Mouse (Mus musculus) adrenal gland, postnatal 10 days (tissue): ENCODE data around the gene Esrp2. TPM values are rescaled to one million over a fixed set of nuclear protein-coding genes. Genes with fewer than 3 reads are reported as not detected.

Source experiments
- DNase-seq: peaks from one replicate; pipeline ENCODE4 v3.0.0; 2021; ENCODE audit warnings: mixed read lengths
- total RNA-seq, 2 experiments: library from RNA; stranded (reverse); gene quantifications; 2 replicates each; pipeline ENCODE4 v1.2.3; 2021

The Esrp2 gene
- total RNA-seq, 2 experiments from 2014 or later: 14.8 to 15.4 TPM

DNA sequence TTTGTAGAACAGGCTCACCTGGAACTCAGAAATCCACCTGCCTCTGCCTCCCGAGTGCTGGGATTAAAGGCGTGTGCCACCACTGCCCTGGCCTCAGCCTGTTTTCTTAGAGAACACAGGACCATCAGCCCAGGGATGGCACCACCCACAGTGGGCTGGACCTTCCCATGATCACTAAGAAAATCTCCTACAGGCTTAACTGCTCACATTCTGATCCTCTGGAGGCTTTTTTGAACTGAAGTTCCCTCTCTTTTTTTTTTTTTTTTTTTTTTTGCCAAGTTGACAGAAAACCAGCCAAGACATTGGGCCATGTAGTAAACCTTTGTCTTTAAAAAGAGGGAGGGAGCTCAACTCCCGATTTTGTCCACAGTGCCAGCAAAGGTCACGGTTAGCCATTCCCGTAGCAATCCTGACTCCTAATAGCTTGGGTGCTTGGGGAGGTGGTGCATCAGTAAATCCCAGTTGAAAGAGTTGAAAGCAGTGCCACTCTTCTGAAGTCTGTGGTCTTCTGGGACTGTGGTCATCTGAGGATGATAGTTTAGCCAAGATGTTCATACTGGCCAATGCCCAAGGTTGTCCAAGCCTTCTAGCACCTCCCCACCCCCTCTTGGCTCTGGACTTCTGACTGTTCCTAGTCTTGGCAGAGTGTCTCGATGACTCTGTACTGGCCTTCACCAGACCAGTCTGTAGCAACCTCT, 11.2 kb upstream of the Esrp2 start:
- peak; percentile 84 for DNase-seq

DNA sequence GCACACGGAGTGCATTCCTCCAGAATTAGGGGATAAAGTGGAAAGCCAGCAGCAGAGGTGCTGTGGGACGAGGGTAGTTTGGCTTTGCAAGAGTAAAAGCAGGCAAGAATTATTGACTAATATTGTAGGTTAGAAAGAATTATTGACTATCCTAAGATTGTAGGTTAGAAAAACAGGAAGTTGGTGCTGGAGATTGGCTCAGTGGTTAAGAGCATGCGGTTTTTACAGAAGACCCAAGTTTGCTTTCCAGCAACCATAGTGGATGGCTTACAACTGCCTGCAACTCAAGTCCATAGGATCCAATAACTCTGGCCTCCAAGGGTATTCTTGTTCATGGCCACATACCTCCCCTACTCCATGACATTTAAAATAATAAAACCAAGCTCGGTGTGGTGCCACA, 9.2 kb upstream of the Esrp2 start:
- DNase-seq: no peak

DNA sequence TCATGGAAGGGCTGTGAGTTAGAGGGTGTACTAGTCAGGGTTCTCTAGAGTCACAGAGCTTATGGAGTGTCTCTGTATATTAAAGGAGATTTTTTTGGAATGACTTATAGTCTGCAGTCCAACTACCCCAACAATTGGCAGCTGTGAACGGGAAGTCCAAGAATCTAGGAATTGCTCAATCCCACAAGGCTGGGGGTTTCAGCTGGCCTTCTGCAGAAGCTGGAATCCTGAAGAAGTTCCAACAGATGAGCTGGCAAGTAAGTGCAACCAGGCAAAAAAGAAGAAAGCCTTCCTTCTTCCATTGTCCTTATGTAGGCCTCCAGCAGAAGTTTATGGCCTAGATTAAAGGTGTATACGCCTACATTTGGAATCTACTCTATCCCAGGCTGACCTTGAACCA, 8.6 kb upstream of the Esrp2 start:
- DNase-seq: no peak

- DNase-seq: peak; percentile 90
These were observed 4.0 kb upstream of the Esrp2 start for GRCm38 (mm10) chr8:106140769-106141168.

DNA sequence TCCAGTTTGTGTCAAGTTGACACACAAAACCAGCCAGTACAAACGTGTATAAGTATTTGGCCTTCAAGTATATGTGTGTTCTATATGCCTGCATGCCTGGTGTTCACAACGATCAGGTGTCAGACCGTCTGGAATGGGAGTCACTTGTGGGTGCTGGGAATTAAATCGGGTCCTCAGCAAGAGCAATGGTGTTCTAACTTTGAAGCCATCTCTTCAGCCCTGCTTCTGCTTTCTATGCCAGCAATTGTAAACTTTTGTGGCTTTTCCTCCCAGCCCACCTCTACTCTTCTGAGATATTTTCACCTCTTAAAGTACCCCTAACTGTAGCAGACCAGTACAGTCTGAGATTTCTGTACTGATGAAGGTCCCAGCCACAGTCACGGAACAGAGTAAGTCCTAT, 3.4 kb upstream of the Esrp2 start:
- DNase-seq: no peak

- DNase-seq: no peak
These were observed 1.8 kb upstream of the Esrp2 start for GRCm38 (mm10) chr8:106138616-106139015.

DNA sequence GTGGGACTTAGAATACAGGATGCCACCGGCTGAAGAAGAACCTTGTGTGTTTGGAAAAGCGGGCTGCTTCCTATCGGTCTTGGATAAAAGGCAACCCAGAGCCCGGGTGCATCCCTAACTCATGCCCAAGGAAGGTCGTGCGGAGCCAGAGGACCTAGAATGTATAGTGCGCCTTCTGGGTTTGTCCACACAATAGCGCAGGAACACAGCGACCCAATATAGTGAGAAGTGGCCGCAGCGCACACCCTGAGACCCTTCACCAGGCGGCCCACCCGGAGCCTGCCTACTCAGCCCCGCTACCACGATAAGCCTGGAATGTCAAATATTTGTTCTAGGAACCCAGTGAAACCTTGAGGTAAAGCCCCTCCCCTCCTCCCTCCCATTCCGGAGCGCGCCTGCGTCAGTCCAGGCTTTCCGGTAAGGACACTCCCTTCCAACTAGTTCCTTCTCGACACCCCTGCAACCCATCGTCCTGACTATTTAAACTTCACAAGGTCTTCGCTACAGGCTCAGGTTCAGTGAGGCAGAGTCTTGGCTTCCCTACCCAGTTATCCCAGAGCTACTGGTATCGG, 1.2 kb upstream of the Esrp2 start:
- DNase-seq: peak; percentile 84

DNA sequence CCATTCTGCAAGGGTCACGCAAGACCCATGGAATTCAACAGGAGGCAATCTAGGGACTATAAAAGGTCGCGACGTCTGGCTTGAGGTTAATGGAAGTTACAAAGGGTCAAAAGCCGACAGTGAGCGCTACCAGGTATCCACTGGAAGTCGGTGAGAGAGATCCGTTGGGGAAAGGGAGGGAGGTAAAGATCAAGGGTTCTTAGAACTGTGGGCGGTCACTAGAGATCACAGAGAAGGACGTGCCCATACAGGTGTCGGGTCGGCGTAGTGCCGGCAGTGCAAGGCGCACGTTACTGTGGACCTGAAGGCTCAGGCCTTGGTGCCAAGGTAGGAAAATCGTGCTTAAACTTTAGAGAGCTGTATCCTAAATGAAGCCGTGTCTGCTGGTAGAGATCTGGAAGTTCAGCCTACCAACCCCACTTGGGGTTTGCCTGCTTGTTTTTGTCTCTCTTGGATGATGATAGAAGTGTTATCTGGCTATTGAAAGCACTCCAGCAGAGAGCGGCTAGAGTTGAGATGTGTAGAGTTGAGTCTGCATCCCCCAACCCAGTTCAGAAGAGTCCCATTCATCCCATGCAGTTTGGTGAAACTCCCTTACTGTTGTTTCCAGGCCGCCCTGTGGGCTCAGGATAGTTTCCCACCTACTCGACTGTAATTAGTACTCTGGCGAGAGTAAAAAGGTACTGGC, 588 bp upstream of the Esrp2 start:
- DNase-seq: no peak

- DNase-seq: no peak
These were observed 1.1 kb downstream of the Esrp2 start for GRCm38 (mm10) chr8:106135672-106136071.

DNA sequence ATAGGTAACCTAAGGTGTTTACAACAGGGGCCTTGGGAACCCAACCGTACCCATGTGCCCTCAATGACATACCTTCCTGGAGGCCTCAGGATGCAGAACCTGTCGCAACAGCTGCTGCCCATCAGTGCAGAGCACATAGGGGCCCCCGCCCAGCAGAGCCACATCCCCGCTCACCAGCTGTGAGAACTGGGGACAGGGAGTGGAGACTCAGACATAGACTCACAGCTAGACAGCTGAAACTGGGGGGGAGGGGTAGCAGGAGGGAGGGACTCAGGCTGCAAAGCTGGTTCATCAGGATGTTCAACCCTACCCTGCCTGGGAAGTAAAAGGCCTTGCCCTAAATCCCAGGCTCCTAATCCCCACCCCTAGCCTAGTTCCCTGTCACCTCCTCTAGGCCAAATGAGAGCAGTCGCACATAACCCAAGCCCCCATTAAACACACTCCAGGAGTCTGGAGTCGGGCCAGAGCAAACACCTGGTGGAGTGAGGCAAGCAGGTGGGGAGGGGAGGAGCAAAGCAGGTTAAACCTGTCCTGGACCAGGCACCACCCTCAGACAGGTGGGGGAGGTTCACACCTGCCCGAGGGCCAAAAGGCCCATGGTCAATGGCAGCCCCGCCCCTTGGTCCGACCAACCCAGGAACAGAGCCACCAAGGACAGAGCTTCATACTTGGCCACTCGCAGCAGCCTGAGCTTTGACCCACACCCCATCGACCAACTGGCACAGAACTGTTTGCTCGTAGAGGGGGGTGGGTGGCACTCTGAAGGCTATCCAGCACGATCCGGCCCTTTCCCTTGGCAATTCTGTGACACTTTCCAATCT, 1.8 kb downstream of the Esrp2 start:
- no peak for DNase-seq

DNA sequence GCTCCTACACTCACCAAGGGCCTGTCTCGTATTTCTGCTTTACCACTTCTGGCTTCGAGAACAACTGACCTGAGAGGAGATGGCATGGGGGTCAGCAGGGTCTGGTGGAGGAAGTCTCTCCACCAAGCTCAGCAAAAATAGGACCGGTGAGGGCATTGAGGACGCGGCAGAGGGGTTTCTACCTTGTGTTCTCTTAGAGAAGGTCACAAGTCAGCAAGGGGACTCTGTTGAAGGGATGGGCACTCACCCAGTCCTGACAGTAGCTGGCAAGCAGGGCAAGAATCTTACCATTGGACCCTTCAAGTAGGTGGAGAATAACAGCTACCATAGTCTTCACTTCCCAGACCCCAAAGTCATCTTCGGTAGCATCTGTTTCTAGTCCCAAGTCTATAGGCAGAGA, 2.8 kb downstream of the Esrp2 start:
- no peak for DNase-seq

DNA sequence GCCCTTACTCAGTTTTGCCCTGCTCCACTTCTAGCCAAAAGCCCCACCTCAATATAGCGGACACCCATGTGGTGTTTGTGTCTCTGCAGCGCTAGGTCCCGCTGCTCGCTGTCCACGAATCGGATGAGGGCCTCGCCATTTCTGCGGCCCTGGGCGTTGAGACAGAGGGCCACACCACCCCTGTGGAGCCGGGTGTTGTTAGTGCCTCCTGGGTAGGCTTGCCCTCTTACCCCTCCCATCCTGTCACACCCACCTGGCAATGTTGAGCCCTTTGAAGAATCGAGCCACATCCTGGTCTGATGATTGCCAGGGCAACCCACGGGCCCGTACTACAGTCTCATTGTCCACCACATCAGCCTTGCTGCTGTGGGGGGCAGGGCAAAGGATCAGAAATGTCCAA, 3.2 kb downstream of the Esrp2 start:
- DNase-seq: no peak

DNA sequence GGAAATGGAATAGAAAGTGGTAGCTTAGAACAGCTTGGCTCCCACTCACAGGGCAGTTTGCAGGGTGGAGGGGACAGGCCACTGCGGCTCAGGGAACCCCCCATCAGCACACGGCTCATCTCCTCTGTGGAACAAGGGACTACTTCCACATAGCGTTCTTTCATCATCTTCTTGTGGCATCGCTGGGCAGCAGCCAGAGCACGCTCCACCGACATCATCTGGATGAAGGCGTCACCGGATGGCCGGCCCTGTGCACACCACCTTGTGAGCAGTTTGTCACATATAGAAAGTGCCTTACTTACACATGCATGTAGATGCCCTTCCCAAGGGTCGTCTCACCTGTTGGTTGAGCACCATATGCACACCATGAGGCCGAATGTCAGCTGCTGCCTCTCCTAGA, 4.4 kb downstream of the Esrp2 start:
- DNase-seq: no peak

- DNase-seq: no peak
These were observed 5.1 kb downstream of the Esrp2 start for GRCm38 (mm10) chr8:106131488-106132222.

DNA sequence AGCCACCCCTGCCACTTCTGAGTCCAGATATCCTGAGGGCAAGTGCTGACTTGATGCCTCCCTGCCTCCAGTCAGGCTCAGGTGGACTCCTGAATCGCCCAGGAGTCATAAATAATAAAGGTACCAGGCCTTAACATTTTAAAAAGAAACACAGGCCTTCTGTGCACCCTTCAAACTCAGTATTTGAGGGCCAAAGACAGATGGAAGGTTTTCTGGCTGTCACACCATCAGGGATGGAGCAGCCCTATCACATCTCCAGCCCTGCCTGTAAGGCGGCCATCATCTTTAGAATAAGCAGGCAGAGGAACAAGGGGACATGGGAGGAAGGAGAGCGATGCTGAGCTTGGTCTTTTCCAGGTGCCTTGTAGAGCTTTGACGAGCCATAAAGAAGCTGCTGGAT, 5.8 kb downstream of the Esrp2 start:
- DNase-seq: no peak

DNA sequence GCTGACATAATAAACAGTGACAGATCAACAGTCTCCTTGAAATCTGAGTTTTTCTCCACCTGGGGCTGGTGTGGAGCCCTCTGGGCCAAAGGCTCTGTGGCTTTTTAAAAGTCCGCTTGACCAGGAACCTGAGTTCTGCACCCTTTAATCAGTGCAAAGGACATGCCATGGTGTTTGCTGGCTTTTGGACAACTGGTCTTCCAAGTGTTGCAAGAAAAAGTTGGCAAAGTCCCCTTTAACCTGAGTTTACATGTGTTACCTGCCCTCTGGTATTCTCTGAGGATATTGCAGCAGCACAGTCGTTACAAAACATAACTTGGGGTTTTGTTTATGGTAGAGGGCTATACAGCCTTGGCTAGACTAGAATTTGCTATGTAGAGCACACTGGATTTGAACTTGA, 6.3 kb downstream of the Esrp2 start:
- DNase-seq: no peak

- no peak for DNase-seq
These were observed 6.8 kb downstream of the Esrp2 start for GRCm38 (mm10) chr8:106129997-106130396.

GRCm38 (mm10) chr8:106129232-106129930, 7.4 kb downstream of the Esrp2 start:
- no peak for DNase-seq

- no peak for DNase-seq
These were observed 8.8 kb downstream of the Esrp2 start for GRCm38 (mm10) chr8:106127882-106128410.

- no peak for DNase-seq
These were observed 9.7 kb downstream of the Esrp2 start for GRCm38 (mm10) chr8:106127054-106127453.

DNA sequence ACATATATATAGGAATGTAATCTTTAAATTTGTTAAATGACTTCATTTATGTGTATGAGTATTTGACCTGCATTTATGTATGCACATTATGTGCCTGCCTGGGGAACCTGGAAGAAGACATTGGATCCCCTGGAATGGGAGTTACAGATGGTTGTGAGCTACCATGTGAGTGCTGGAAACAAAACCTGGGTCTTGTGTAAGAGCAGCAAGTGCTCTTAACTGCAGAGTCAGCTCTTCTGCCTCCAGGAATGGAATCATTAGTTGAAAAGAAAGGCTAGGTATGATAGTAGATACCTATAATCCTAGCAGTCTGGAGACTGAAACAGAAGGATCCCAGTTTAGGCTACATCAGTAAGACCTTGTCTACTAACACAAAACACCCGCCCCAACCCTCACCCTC, 10.7 kb downstream of the Esrp2 start:
- no peak for DNase-seq
